Mouse (Mus musculus) intestine, embryonic 15.5 days (tissue): ENCODE results near the gene Vamp8. TPM values are rescaled to one million over a fixed set of nuclear protein-coding genes. Genes with fewer than 3 reads are reported as not detected.
A peak's percentile ranks its signal among the peaks of the same experiment; 100 is the strongest.

Experiments
- ATAC-seq: fragments of 200-750 bp; cut with Nextera tagmentation; 2 replicates; pipeline ENCODE4 v1.8.0; 2017; ENCODE audit warnings: moderate TSS enrichment, moderate library complexity
- H3K27ac ChIP-seq: fragments of 300-500 bp; sonication (generic); 2 replicates; pipeline ENCODE4 v1.5.1; 2015; ENCODE audit warnings: mild to moderate bottlenecking, inconsistent platforms
- H3K27me3 ChIP-seq: fragments of 300-500 bp; sonication (generic); replicated peaks from 2 replicates; pipeline ENCODE4 v1.6.1; 2015; ENCODE audit warnings: inconsistent platforms
- H3K36me3 ChIP-seq: fragments of 300-500 bp; sonication (generic); 2 replicates; pipeline ENCODE4 v1.6.1; 2015; ENCODE audit warnings: inconsistent platforms
- H3K4me1 ChIP-seq: fragments of 300-500 bp; sonication (generic); replicated peaks from 2 replicates; pipeline ENCODE4 v1.6.1; 2015; ENCODE audit warnings: inconsistent platforms
- H3K4me2 ChIP-seq: fragments of 300-500 bp; sonication (generic); replicated peaks from 2 replicates; pipeline ENCODE4 v1.6.1; 2015; ENCODE audit warnings: mild to moderate bottlenecking, inconsistent platforms
- H3K4me3 ChIP-seq: fragments of 300-500 bp; sonication (generic); replicated peaks from 2 replicates; pipeline ENCODE4 v1.5.1; 2015; ENCODE audit warnings: inconsistent platforms
- H3K9ac ChIP-seq: fragments of 300-500 bp; sonication (generic); 2 replicates; pipeline ENCODE4 v1.6.1; 2015; ENCODE audit warnings: inconsistent platforms
- H3K9me3 ChIP-seq: fragments of 300-500 bp; sonication (generic); 2 replicates; pipeline ENCODE4 v1.6.1; 2016; ENCODE audit warnings: inconsistent platforms
- WGBS: fragments of 180-500 bp; shearing (Covaris S2); methylation state at CpG from one replicate; pipeline ENCODE4 v1.1.7; 2015; 5-methylcytosine and 5-hydroxymethylcytosine counted together
- polyA plus RNA-seq: library from polyadenylated mRNA; unstranded; fragments of >200 nt; fragmentation: Nextera tagmentation; extraction: Ambion mirVana; gene quantifications from 2 replicates; pipeline ENCODE4 v1.2.1, GENCODE M21; 2015

The Vamp8 gene
- polyA plus RNA-seq, 1 experiment from 2014 or later = 193 TPM

DNA sequence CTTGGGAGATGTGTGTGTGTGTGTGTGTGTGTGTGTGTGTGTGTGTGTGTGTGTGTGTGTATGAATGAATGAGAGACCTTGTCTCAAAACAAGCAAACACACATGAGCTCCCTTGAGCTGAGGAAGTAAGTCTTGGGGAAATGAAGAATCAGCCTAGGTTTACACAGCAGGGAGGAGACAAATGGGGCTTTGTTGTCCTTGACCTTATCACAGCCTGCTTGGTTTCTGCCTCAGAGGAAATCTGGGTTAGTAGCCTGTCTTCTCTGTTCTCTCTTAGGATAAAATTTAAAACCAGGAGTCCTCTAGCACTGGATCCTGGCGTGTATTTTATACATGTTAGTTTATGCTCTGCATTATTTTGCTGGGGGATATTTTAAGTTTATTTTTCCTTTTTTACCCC, 29.3 kb upstream of the Vamp8 start:
- H3K4me1 ChIP-seq = peaks cover 16% of the 10 kb centered on the region
- no peak overlapping the region for H3K4me2 ChIP-seq
- H3K9me3 ChIP-seq = no peaks in the 10 kb centered on the region
- no peak overlapping the region for H3K27ac ChIP-seq
- no peak overlapping the region for H3K9ac ChIP-seq
- no peak overlapping the region for H3K4me3 ChIP-seq
- H3K27me3 ChIP-seq = no peaks in the 10 kb centered on the region
- WGBS = 86% methylated on average over 1 of the region's 1 CpGs
- peaks cover 38% of the 10 kb centered on the region for H3K36me3 ChIP-seq
- no peak for ATAC-seq

DNA sequence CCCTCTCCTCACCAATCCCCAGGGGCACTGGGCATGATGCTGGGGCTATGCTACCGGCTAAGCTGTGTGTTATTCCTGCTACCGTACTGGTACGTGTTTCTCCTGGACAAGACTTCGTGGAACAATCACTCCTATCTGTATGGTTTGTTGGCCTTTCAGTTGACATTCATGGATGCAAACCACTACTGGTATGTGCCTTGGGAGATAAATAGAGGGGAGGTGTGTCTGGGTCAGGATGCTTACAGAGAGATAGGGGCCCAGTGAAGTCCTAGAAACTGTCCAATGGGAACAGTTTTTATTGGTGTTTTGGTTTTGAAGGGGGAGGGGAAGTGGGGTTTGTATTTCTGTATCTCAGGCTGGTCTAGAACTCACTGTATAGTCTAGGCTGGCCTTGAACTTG, 27.8 kb upstream of the Vamp8 start:
- no peak for ATAC-seq
- H3K27ac ChIP-seq = no peak overlapping the region
- H3K9ac ChIP-seq = no peak overlapping the region
- no peaks in the 10 kb centered on the region for H3K9me3 ChIP-seq
- H3K4me2 ChIP-seq = no peak overlapping the region
- peaks cover 24% of the 10 kb centered on the region for H3K36me3 ChIP-seq
- H3K4me3 ChIP-seq = no peak overlapping the region
- peaks cover 16% of the 10 kb centered on the region for H3K4me1 ChIP-seq
- WGBS = 87% methylated on average over 4 of the region's 4 CpGs
- no peaks in the 10 kb centered on the region for H3K27me3 ChIP-seq

DNA sequence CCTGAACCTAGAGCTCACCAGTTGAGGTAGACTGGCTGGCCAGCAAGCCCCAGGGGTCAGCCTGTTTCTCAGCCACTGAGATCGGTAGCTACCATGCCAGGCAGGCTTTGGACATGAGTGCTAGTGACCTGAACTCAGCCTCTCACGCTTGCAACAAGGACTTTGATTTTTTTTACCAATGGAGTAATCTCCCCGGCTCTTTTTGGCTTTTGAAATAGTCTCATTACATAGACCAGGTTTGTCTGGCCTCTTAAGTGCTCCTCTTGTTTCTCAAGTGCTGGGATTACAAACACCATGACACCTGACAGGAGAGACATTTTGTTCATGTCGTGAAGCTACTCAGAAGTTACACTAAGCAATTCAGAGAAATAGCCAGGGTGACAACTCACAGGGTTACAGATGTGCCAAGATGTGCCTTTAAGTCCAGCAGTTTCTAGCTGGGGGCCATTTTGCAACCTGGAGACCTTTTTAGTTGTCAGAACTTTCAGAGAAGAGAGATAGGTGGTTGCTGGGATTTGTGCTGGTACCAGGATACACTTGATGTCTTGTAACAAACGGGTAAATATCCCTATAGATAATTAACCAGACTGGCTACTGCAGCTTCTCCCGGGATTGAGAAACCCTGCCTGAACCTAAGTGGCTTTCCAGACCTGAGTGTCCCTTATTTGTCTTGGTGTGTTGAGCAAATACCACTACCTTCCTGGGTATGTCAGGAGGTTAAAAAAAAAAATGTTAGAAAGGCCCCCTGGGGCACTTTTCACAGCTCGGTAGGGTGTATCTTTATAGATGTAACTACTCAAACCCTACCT, 25.7 kb upstream of the Vamp8 start:
- H3K4me2 ChIP-seq = peak overlapping the region; percentile 6; the same call in 1 of the 2 replicates
- 59% methylated on average over 7 of the region's 7 CpGs for WGBS

DNA sequence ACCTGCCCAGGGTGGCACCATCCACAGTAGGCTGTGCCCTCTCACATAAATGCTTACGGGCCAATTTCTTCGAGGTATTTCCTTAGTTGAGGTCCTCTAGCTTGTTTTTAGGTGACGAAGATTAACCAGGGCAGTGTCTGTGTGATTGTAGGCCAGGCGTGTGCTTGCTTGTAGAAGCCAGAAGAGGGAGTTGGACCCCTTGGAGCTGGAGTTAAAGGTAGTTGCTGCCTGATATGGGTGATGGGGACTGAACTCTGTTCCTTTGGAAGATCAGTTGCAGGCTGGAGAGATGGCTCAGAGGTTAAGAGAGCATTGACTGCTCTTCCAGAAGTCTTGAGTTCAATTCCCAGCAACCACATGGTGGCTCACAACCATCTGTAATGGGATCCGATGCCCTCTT, 24.7 kb upstream of the Vamp8 start:
- no peak for ATAC-seq
- peak overlapping the region; percentile 89 for H3K9ac ChIP-seq
- H3K27ac ChIP-seq = no peak overlapping the region
- H3K4me2 ChIP-seq = peak overlapping the region; percentile 65
- H3K4me1 ChIP-seq = peaks cover 12% of the 10 kb centered on the region
- WGBS = 80% methylated on average over 5 of the region's 5 CpGs
- H3K9me3 ChIP-seq = no peaks in the 10 kb centered on the region
- H3K36me3 ChIP-seq = peaks cover 17% of the 10 kb centered on the region
- no peaks in the 10 kb centered on the region for H3K27me3 ChIP-seq
- peak overlapping the region; percentile 70 for H3K4me3 ChIP-seq

More for the DNA sequence above, 25.7 kb upstream of the Vamp8 start:
- Histone ChIP-seq H3K4me1 (peaks cover 16% of the 10 kb centered on the region), H3K4me3 (no peak overlapping the region), H3K9ac (no peak overlapping the region), H3K27ac (no peak overlapping the region), H3K27me3 (no peaks in the 10 kb centered on the region), H3K9me3 (no peaks in the 10 kb centered on the region), H3K36me3 (peaks cover 17% of the 10 kb centered on the region)
- ATAC-seq = no peak

DNA sequence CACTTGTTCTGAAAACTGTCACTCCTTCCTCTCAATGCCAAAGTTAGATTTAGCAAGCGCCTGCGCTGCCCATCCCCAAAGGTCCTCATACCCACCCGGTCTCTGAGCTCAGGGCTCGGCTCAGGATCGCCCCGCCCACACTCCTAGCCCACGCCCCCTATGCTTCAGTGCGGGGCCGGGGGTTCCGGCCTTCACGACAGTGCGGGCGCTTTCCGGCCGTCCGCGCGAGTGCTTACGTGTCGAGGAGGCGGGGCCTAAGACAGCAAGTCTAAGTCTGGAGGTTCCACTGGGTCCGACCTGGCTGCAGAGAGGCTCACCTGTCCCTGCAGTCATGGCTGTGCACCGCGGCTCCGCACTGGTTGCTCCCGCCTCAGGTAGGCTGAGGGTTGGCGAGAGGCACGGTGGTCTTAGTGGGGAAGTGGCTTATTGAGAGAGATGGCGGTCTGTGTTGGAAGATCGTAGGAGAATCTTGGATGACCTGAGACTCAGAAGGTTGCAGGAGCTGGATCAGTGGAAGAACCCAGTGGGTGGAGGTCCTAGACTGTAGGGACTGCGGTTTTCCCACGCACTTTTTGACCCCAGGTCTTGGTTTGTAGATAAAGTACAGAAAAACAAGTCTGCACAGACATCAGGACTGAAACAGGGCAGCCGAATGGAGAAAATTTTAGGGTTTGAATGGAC, 23.7 kb upstream of the Vamp8 start, which contains the start of gene Ggcx:
Ggcx (plus strand) TSS at position 233 of the 681 bp plus-strand sequence.
- ATAC-seq = peak; percentile 96

DNA sequence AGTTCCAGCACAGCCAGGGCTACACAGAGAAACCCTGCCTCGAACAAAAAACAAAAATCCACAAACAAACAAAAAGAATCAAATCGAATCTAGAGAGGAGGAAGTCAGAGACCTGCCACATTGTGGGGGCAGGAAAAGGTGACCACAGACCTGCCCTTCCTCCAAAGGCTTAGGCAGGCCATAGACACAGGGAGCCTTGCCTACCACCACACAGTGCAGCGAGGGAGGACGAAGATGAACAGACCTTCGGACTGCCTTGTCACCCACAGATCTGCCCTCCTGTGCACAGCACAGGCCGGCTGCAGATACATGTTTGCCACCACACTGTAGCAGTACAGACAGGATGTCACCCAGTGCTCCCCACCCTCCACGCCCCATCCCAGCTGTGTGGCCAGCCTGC, 20.0 kb upstream of the Vamp8 start:
- no peaks in the 10 kb centered on the region for H3K36me3 ChIP-seq
- peaks cover 5% of the 10 kb centered on the region for H3K4me1 ChIP-seq
- H3K4me3 ChIP-seq = no peak overlapping the region
- ATAC-seq = no peak
- no peak overlapping the region for H3K27ac ChIP-seq
- H3K9me3 ChIP-seq = no peaks in the 10 kb centered on the region
- H3K4me2 ChIP-seq = no peak overlapping the region
- WGBS = 76% methylated on average over 7 of the region's 7 CpGs
- H3K9ac ChIP-seq = no peak overlapping the region
- no peaks in the 10 kb centered on the region for H3K27me3 ChIP-seq

More for the DNA sequence above, 23.7 kb upstream of the Vamp8 start, which contains the start of gene Ggcx:
- under 1% methylated on average over 33 of the region's 33 CpGs for WGBS
- Histone ChIP-seq H3K9me3 (no peaks in the 10 kb centered on the region), H3K4me2 (peak within 1 kb of the TSS; percentile 65), H3K9ac (peak within 1 kb of the TSS; percentile 89), H3K4me1 (peaks cover 12% of the 10 kb centered on the region), H3K36me3 (peaks cover 15% of the 10 kb centered on the region), H3K4me3 (peak within 1 kb of the TSS; percentile 70), H3K27ac (peak within 1 kb of the TSS; percentile 52; the same call in 1 of the 2 replicates), H3K27me3 (no peaks in the 10 kb centered on the region)

DNA sequence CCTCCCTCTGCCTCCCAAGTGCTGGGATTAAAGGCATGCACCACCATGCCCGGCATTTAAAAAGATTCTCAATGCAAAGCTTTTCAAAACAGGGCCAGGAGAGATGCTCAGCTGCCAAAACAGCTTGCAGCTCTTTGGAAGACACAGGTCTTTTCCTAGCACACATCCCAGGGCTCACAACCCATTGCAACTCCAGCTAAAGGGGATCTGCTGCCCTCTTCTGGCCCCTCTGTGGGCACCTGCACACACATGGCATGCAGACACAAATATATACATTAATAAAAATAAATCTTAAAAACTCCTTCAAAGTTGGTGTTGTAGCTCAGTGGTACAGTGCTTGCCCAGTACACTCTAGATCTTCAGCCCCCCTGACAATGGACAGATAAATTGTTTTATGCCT, 19.5 kb upstream of the Vamp8 start:
- 25% methylated on average over 1 of the region's 1 CpGs for WGBS
- Histone ChIP-seq H3K27me3 (no peaks in the 10 kb centered on the region), H3K4me1 (peaks cover 2% of the 10 kb centered on the region), H3K9ac (no peak overlapping the region), H3K4me3 (no peak overlapping the region), H3K27ac (no peak overlapping the region), H3K9me3 (no peaks in the 10 kb centered on the region), H3K4me2 (no peak overlapping the region), H3K36me3 (no peaks in the 10 kb centered on the region)
- ATAC-seq = no peak

DNA sequence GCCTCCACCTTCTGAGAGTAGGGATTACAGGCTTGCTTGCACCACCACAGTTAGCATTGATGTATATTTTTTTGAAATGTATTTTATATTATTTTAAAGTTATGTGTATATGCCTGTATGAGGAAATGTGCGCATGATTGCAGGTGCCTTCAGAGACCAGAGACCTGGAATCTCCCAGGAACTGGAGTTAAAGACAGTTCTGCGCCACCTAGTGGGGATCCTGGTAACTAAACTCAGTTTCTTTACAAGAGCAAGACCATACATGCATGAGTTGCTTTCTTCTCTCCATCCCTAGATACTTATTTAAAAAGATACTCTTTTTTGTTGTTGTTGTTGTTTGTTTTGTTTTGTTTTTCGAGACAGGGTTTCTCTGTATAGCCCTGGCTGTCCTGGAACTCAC, 19.1 kb upstream of the Vamp8 start:
- H3K27ac ChIP-seq = no peak overlapping the region
- no peak for ATAC-seq
- H3K27me3 ChIP-seq = no peaks in the 10 kb centered on the region
- H3K4me2 ChIP-seq = no peak overlapping the region
- no peaks in the 10 kb centered on the region for H3K9me3 ChIP-seq
- 9% methylated on average over 3 of the region's 3 CpGs for WGBS
- H3K4me1 ChIP-seq = no peaks in the 10 kb centered on the region
- H3K9ac ChIP-seq = no peak overlapping the region
- no peaks in the 10 kb centered on the region for H3K36me3 ChIP-seq
- H3K4me3 ChIP-seq = no peak overlapping the region

DNA sequence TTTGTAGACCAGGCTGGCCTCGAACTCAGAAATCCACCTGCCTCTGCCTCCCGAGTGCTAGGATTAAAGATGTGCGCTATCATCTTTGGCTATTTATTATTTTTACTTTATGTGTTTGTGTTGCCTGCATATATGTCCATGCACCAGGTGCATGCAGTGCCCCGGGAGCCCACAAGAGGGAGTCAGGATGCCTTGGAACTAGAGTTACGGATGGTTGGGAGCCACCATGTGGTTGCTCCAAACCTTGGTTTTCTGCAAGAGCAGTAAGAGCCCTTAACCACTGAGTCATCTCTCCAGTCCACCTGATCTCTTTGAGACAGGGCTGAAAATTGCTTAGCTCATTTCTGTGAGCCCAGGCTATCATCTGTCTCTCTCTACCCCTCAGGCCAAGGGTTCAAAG, 16.6 kb upstream of the Vamp8 start:
- no peak overlapping the region for H3K27ac ChIP-seq
- H3K4me2 ChIP-seq = no peak overlapping the region
- H3K9ac ChIP-seq = no peak overlapping the region
- no peaks in the 10 kb centered on the region for H3K4me1 ChIP-seq
- H3K9me3 ChIP-seq = no peaks in the 10 kb centered on the region
- 3% methylated on average over 5 of the region's 5 CpGs for WGBS
- ATAC-seq = peak; percentile 76
- H3K27me3 ChIP-seq = no peaks in the 10 kb centered on the region
- H3K4me3 ChIP-seq = no peak overlapping the region
- no peaks in the 10 kb centered on the region for H3K36me3 ChIP-seq

DNA sequence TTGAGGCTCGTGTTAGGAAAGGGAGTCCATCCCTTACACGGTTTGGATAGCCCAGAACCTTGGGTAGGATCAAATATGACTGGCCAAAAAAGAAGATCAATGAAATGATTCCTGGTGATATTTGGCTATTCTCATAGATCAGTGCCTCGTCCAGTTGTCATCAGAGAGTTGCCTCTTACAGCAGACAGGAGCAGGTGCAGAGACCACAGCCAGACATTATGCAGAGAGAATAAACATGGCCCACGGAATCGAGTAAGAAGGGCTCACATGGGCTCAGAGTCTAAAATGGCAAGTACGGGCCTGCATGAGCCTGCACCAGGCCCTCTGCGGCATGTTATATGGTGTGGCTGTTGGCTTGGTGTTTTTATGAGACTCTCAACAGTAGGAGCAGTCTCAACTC, 14.9 kb upstream of the Vamp8 start:
- WGBS = 74% methylated on average over 7 of the region's 7 CpGs
- Histone ChIP-seq H3K9ac (no peak overlapping the region), H3K4me2 (no peak overlapping the region), H3K9me3 (no peaks in the 10 kb centered on the region), H3K36me3 (no peaks in the 10 kb centered on the region), H3K4me3 (no peak overlapping the region), H3K4me1 (no peaks in the 10 kb centered on the region), H3K27ac (no peak overlapping the region), H3K27me3 (no peaks in the 10 kb centered on the region)
- no peak for ATAC-seq

DNA sequence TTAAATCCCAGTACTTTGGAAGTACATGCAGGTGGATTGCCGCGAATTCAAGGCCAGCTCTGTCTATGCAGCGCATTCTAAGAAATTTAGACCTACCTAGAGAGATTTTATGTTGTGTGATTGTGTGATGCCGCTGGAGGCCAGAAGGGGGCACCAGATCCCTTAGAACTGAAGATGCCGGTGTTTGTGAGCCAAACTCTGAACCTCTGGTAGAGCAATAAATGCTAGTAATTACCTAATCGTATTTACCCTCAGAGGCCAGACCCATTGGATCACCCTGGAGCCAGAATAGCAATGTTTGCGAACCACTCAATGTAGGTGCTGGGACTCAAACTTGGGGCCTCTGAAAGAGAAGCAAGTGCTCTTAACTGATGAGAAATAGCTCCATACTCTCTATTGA, 11.4 kb upstream of the Vamp8 start:
- no peak overlapping the region for H3K27ac ChIP-seq
- ATAC-seq = peak; percentile 64; the same call in 1 of the 2 replicates
- 28% methylated on average over 7 of the region's 7 CpGs for WGBS

DNA sequence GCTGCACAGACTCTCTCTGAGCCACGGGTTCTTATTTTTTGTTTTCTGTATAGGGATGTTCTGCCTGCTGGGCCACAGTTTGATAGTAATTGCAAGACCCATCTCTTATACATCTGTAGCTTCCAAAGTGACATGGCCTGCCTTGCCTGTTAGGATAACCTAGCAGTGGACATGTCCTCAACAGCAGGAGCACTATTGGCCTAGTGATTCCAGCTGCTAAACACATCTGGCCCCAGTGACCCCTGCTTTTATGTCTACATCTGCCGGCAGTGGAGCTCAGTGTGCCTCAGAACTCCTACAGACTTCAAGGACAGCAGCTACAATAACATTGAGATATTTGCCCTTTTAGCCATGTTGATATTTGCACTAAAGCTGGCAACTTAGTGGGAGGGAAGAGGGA, 9.5 kb upstream of the Vamp8 start:
- H3K9ac ChIP-seq = no peak overlapping the region
- H3K4me3 ChIP-seq = no peak overlapping the region
- no peak overlapping the region for H3K4me2 ChIP-seq
- WGBS = 61% methylated on average over 2 of the region's 2 CpGs
- no peak overlapping the region for H3K27ac ChIP-seq
- no peaks in the 10 kb centered on the region for H3K4me1 ChIP-seq
- ATAC-seq = no peak
- H3K9me3 ChIP-seq = no peaks in the 10 kb centered on the region
- no peaks in the 10 kb centered on the region for H3K36me3 ChIP-seq
- H3K27me3 ChIP-seq = no peaks in the 10 kb centered on the region

More for the DNA sequence above, 11.4 kb upstream of the Vamp8 start:
- Histone ChIP-seq H3K4me2 (no peak overlapping the region), H3K9ac (no peak overlapping the region), H3K27me3 (no peaks in the 10 kb centered on the region), H3K4me1 (no peaks in the 10 kb centered on the region), H3K36me3 (no peaks in the 10 kb centered on the region), H3K4me3 (no peak overlapping the region), H3K9me3 (no peaks in the 10 kb centered on the region)
